Mouse (Mus musculus) embryonic facial prominence, embryonic 14.5 days (tissue): ENCODE measurements around the gene Jmjd1c. TPM values are rescaled to one million over a fixed set of nuclear protein-coding genes. Genes with fewer than 3 reads are reported as not detected.

ENCODE experiments used
- ATAC-seq: fragments of 200-750 bp; cut with Nextera tagmentation; 2 replicates; pipeline ENCODE4 v1.8.0; 2017; ENCODE audit warnings: low read depth, moderate number of reproducible peaks, moderate TSS enrichment
- DNase-seq: peaks from one replicate; pipeline ENCODE4 v3.0.0-alpha.2; 2015; ENCODE audit warnings: low spot score
- H3K27ac ChIP-seq: fragments of 300-500 bp; sonication (generic); replicated peaks from 2 replicates; pipeline ENCODE4 v1.5.1; 2014; ENCODE audit warnings: low read depth, mild to moderate bottlenecking, low read length, moderate library complexity
- H3K27me3 ChIP-seq: fragments of 300-500 bp; sonication (generic); replicated peaks from 2 replicates; pipeline ENCODE4 v1.6.1; 2014; ENCODE audit warnings: low read length; ENCODE audit not compliant: control insufficient read depth, insufficient read depth
- H3K36me3 ChIP-seq: fragments of 300-500 bp; sonication (generic); 2 replicates; pipeline ENCODE4 v1.6.1; 2014; ENCODE audit warnings: low read length, mixed read lengths; ENCODE audit not compliant: control insufficient read depth, insufficient read depth
- H3K4me1 ChIP-seq: fragments of 300-500 bp; sonication (generic); 2 replicates; pipeline ENCODE4 v1.6.1; 2014; ENCODE audit warnings: antibody characterized with exemption, low read length; ENCODE audit not compliant: control insufficient read depth, insufficient read depth
- H3K4me2 ChIP-seq: fragments of 300-500 bp; sonication (generic); 2 replicates; pipeline ENCODE4 v1.6.1; 2014; ENCODE audit warnings: low read depth, mild to moderate bottlenecking, low read length, moderate library complexity, mixed read lengths
- H3K4me3 ChIP-seq: fragments of 300-500 bp; sonication (generic); 2 replicates; pipeline ENCODE4 v1.5.1; 2014; ENCODE audit warnings: low read depth, mild to moderate bottlenecking, low read length
- H3K9ac ChIP-seq: fragments of 300-500 bp; sonication (generic); 2 replicates; pipeline ENCODE4 v1.6.1; 2014; ENCODE audit warnings: low read depth, mild to moderate bottlenecking, low read length, moderate library complexity, mixed read lengths
- H3K9me3 ChIP-seq: fragments of 300-500 bp; sonication (generic); 2 replicates; pipeline ENCODE4 v1.6.1; 2016; ENCODE audit warnings: low read length; ENCODE audit not compliant: control insufficient read depth
- WGBS: fragments of 180-500 bp; shearing (Covaris S2); extraction: QIAGEN DNeasy Blood & Tissue Kit; methylation state at CpG from one replicate; pipeline ENCODE4 v1.1.7; 2014; 5-methylcytosine and 5-hydroxymethylcytosine counted together
- polyA plus RNA-seq: library from polyadenylated mRNA; unstranded; fragments of >200 nt; fragmentation: Nextera tagmentation; extraction: Ambion mirVana; gene quantifications from 2 replicates; pipeline ENCODE4 v1.2.1, GENCODE M21; 2014

Gene Jmjd1c
- polyA plus RNA-seq, 1 experiment from 2014 or later = 44.0 TPM

DNA sequence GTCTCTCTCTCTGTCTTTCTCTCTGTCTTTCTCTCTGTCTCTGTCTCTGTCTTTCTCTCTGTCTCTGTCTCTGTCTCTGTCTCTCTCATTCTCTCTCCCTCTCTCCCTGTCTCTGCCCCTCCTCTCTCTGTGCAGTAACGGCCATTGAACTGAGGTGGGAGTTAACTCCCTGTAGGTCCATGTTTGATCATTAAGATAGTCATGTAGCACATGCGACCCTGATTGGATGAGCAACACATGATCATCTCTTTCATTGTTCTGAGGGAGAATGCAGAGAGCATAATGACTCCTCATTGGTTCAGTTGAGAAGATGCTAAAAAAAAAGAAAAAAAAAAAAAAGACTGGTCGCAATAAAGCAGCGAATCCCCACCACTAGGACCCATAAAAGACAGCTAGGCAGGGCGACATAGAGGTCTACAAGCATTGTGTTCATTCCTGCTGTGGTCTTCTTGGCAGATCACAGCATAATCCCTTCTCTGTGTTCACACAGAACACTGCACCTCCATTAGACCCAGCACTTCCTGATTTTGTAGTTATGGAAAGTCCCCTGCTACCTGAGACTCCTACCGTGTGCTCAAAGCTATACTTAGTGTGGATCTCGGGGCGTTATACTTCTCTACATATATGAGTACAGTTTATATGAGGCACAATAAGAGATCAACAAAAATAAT, 200.7 kb downstream of the Jmjd1c start:
- ATAC-seq (no peak), DNase-seq (no peak)
- H3K27ac ChIP-seq = no peak overlapping the region
- no peaks in the 10 kb centered on the region for H3K36me3 ChIP-seq
- no peak overlapping the region for H3K4me3 ChIP-seq
- no peak overlapping the region for H3K9ac ChIP-seq
- 79% methylated on average over 8 of the region's 8 CpGs for WGBS
- H3K4me2 ChIP-seq = no peak overlapping the region
- H3K27me3 ChIP-seq = no peaks in the 10 kb centered on the region
- no peaks in the 10 kb centered on the region for H3K4me1 ChIP-seq
- no peaks in the 10 kb centered on the region for H3K9me3 ChIP-seq

DNA sequence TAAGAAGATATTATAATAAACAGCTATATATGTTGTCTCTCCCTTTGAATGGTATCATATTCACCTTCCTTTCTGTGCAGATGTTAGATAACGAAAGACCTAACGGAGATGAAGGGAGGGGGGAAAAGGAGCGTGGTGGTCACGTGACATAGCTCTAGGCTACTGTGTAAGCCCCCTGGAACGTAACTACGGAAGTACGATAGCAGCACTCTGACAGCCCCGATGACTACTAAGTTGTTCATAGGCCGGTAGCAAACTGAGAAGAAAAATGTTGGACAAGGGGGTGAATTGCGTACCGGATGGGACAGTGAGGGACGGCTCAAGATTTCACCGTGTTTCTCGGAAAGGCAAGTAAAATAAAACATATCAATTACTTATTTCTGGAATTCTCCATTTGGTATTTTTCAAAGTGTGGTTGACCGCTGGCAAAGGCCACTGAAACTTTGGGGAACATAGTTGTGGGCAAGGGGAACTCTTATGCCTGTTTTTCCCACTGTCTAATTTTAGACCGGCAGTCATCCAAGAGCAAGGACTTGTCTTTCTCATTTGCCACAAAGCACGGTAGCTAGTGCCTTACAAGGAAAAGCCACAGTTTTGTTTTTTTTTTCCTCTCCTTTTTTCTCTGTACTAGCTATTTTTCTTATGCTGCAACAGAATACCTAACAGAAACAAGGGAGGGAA, 201.4 kb downstream of the Jmjd1c start:
- Histone ChIP-seq H3K4me3 (no peak overlapping the region), H3K27ac (peak overlapping the region; percentile 15), H3K9ac (no peak overlapping the region), H3K9me3 (no peaks in the 10 kb centered on the region), H3K36me3 (no peaks in the 10 kb centered on the region), H3K4me2 (no peak overlapping the region), H3K4me1 (no peaks in the 10 kb centered on the region), H3K27me3 (no peaks in the 10 kb centered on the region)
- DNase-seq = peak; percentile 71
- no peak for ATAC-seq
- WGBS = 73% methylated on average over 17 of the region's 17 CpGs

DNA sequence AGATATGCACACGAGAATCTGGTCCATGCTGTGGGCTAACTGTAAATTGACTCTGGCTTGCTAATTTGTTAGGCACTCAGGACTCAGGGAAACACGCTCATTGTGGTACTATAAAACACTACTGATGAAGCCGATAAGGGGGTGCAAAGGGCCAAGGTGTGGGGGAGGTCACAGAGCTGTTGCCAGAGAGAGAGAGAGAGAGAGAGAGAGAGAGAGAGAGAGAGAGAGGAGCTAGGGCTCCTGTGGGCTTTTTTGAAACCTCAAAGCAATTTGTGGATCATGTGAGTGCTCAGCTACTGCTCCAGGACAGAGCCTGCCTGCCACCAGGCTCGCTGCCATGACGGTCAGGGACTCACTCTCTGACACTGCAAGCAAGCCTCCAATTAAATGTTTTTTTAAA, 202.9 kb downstream of the Jmjd1c start:
- WGBS = 48% methylated on average over 5 of the region's 5 CpGs
- ATAC-seq (no peak), DNase-seq (peak; percentile 48)
- Histone ChIP-seq H3K27ac (no peak overlapping the region), H3K9ac (no peak overlapping the region), H3K36me3 (no peaks in the 10 kb centered on the region), H3K4me3 (no peak overlapping the region), H3K4me2 (no peak overlapping the region), H3K27me3 (no peaks in the 10 kb centered on the region), H3K9me3 (no peaks in the 10 kb centered on the region), H3K4me1 (no peaks in the 10 kb centered on the region)

DNA sequence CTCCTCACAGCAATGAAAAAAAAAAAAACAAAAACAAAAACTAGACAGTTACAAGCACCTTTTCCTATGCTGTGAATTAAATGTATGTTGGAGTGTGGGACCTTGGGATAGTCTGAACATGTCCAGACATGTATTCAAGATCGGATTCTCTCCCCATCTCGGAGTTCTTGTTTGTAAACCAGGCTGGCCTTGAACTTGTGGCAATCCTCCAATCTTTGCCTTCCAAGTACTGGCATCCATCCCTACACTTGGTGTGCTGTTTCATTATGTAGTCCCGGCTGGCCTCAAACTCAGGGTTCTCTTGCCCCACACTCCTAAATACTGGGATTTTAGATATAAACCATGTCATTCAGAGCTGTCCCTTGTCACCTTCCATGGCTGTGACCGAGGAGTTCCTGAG, 203.4 kb downstream of the Jmjd1c start:
- Histone ChIP-seq H3K27me3 (no peaks in the 10 kb centered on the region), H3K4me3 (no peak overlapping the region), H3K4me2 (no peak overlapping the region), H3K9me3 (no peaks in the 10 kb centered on the region), H3K9ac (no peak overlapping the region), H3K27ac (no peak overlapping the region), H3K4me1 (no peaks in the 10 kb centered on the region), H3K36me3 (no peaks in the 10 kb centered on the region)
- no peak for DNase-seq
- ATAC-seq = no peak
- 71% methylated on average over 4 of the region's 4 CpGs for WGBS

DNA sequence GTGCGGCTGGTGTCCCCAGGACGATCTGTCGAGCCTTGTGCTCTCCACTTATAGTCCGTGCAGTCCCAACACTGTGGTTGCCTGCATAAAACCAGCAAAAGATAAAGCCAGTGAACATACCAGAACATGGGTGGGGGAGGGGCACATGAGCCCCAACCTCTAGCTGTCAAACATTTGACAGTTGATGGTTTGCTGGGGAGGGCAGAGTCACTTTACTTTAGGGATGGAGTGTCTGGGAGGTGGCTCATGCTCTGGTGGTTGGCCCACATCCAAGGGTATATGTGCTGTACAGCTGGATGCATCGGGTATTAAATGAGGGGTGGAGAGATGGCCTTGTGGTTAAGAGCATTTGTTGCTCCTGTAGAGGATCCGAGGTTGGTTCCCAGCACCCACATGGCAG, 205.1 kb downstream of the Jmjd1c start:
- no peaks in the 10 kb centered on the region for H3K36me3 ChIP-seq
- H3K9me3 ChIP-seq = no peaks in the 10 kb centered on the region
- no peak for DNase-seq

DNA sequence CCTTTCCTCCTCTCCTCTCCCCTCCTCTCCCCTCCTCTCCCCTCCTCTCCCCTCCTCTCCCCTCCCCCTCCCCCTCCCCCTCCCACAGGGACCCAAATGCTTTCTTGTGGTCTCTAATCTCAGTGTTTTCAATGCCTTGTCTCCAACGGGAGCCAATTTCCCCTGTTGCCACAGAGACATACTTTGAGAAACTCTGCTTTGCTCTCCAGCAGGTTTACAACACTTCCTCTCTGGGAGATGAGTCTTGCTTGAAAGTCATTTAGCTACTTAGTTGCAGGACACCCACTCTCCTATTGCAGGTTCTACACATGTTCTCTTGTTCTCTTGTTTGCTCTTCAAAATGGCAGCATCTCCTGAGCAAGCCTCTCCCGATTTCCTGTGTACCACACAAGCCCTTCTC, 206.4 kb downstream of the Jmjd1c start:
- no peak overlapping the region for H3K9ac ChIP-seq
- 55% methylated on average over 1 of the region's 2 CpGs for WGBS
- no peak overlapping the region for H3K27ac ChIP-seq
- ATAC-seq (no peak), DNase-seq (no peak)
- no peak overlapping the region for H3K4me3 ChIP-seq
- no peaks in the 10 kb centered on the region for H3K27me3 ChIP-seq
- H3K9me3 ChIP-seq = no peaks in the 10 kb centered on the region
- no peaks in the 10 kb centered on the region for H3K36me3 ChIP-seq
- H3K4me2 ChIP-seq = no peak overlapping the region
- H3K4me1 ChIP-seq = no peaks in the 10 kb centered on the region

More for the DNA sequence above, 205.1 kb downstream of the Jmjd1c start:
- no peak for ATAC-seq
- no peak overlapping the region for H3K4me2 ChIP-seq
- H3K4me1 ChIP-seq = no peaks in the 10 kb centered on the region
- H3K27me3 ChIP-seq = no peaks in the 10 kb centered on the region
- H3K27ac ChIP-seq = no peak overlapping the region
- H3K4me3 ChIP-seq = no peak overlapping the region
- H3K9ac ChIP-seq = no peak overlapping the region
- 94% methylated on average over 6 of the region's 6 CpGs for whole genome bisulfite sequencing

Other genes with a start within 250 kb of the Jmjd1c start
- 39.6 and 40.0 TPM in 2 replicates for gene Reep3, start 820 bp downstream of the Jmjd1c start, polyA plus RNA-seq
- 39.2 and 40.5 TPM in 2 replicates for gene Nrbf2, start 189.2 kb downstream of the Jmjd1c start, polyA plus RNA-seq